Mouse (Mus musculus): ENCODE results near the gene Ilf2. TPM values are rescaled to one million over a fixed set of nuclear protein-coding genes. Genes with fewer than 3 reads are reported as not detected.
A peak's percentile ranks its signal among the peaks of the same experiment; 100 is the strongest.

Ilf2 gene
- total RNA-seq, 2 experiments from 2014 or later = 81.2 to 84.6 TPM

DNA sequence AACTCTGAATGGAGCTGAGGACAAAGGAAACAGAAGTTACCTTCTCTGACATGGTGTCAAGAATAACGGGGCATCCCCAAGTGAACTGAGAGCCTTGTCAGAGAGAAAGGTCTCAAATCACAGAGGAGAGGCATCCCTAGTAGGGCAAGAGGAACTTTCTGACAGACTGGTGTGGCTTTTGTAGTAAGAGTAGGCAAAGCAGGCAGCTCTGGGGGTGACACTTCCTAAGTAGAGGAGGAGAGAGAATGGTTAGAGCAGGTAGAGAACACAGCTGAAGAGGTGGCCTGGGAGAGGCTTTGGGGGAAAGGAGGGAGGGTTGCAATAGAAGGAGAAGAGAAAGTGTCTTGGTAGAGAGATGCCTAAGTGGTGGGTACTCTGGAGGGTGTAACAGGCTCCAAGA is 59.5 kb downstream of the Ilf2 start:
- intact Hi-C loops (cut with DNase I) = no loop called here
- no peak for DNase-seq (ENCODE audit: low spot score in 2 of 2)

DNA sequence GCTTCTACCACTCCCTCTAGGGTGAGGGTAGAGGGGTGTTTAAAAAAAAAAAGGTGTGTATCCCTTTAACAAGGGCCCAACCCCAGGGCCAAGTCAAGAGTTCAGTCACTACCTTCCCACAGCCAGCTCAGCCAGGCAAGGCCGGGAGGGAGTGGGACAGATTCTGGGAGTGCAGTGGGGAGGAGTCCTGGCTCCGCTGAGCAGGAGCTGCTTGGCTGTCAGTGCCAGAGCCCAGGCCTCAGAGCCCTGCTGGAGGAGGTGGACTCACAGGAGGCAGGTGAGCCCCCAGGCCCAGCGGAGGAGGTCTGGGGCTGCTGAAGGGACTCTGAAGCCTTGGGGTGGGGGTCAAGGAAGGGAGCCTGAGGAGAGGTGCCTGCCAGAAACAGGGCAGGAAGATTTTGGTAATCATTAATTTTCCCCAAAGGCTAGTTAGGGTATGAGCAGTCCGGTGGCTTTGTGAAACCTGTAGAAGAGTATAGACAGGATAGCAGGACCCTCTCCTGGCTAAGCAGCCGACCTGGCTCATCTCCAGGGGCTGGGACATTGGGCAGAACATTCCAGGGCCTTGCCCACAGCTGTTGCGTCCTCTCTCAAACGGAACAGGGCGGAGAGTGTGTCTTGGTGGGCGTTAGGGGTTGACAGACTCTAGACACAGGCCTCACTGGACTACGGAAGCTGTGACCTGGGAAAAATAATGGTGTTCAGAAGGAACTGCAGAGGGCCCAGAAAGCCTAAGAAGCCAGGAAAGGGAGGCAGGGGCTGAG is 61.4 kb downstream of the Ilf2 start, which contains the start of gene S100a16:
TSS of gene S100a16 (plus strand) at position 114 of the 764 bp plus-strand sequence.
- intact Hi-C loops (cut with DNase I) = no loop called here
- peak in 1 of 2 experiments; percentile 43 for DNase-seq (ENCODE audit: low spot score in 2 of 2)

DNA sequence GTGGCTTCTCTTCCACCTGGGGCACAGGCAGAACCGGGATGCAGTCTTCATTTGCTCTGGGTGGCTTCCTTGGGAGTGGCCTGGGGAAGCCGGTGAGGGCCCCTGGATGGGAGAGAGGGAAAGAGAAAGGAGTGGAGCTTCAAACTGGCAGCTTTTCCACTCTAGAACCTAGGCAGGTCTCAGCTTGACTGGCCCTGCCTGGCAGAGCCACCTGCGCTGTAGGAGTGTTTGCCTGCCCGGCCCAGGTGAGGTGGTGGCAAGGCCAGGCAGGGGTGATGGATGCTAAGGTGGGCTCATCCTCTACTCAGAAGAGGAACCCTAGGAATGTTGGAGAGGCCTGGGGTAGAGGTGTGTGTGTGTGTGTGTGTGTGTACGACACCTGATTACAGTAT is 62.0 kb downstream of the Ilf2 start:
- DNase-seq (ENCODE audit: low spot score in 2 of 2) = no peak
- intact Hi-C loops (cut with DNase I) = no loop called here

Other genes with a start within 250 kb of the Ilf2 start
- gene Jtb, start 244.5 kb upstream of the Ilf2 start, total RNA-seq (2021) = 10 to 100 TPM; 43.2 to 44.7 TPM
- gene Creb3l4, start 232.6 kb upstream of the Ilf2 start, total RNA-seq (2021) = not detected
- 10 to 100 TPM; 47.7 to 48.8 TPM for gene Slc39a1, start 228.0 kb upstream of the Ilf2 start, total RNA-seq (2021)
- gene Crtc2, start 222.0 kb upstream of the Ilf2 start, total RNA-seq (2021) = 10 to 100 TPM; 25.8 to 30.7 TPM
- 10 to 100 TPM; 30.5 to 33.4 TPM for gene Dennd4b, start 210.9 kb upstream of the Ilf2 start, total RNA-seq (2021)
- 10 to 100 TPM; 88.3 to 97.4 TPM for gene Gatad2b, start 182.9 kb upstream of the Ilf2 start, total RNA-seq (2021)
- gene Slc27a3, start 86.2 kb upstream of the Ilf2 start, total RNA-seq (2021) = 1 to 10 TPM; 7.2 to 8.1 TPM
- 10 to 100 TPM; 64.3 to 70.2 TPM for gene Ints3, start 42.5 kb upstream of the Ilf2 start, total RNA-seq (2021)
- gene Npr1, start 10.3 kb upstream of the Ilf2 start, total RNA-seq (2021) = 1 to 10 TPM; 3.0 to 3.1 TPM
- 10 to 100 TPM; 46.6 to 52.8 TPM for gene Snapin, start 14.9 kb downstream of the Ilf2 start, total RNA-seq (2021)
- 100 to 1,000 TPM; 177 to 179 TPM for gene Chtop, start 33.4 kb downstream of the Ilf2 start, total RNA-seq (2021)
- 100 to 1,000 TPM; 113 to 116 TPM for gene S100a1, start 38.3 kb downstream of the Ilf2 start, total RNA-seq (2021)
- gene S100a13, start 38.3 kb downstream of the Ilf2 start, total RNA-seq (2021) = 10 to 100 TPM; 17.0 to 21.1 TPM
- under 1 TPM; 0.50 to 0.71 TPM for gene S100a14, start 50.7 kb downstream of the Ilf2 start, total RNA-seq (2021)
- 10 to 100 TPM; 73.7 to 82.8 TPM for gene S100a16, start 61.1 kb downstream of the Ilf2 start, total RNA-seq (2021)
- 1 to 10 TPM; 1.1 to 1.4 TPM for gene S100a3, start 84.5 kb downstream of the Ilf2 start, total RNA-seq (2021)
- gene S100a2, start 114.1 kb downstream of the Ilf2 start, total RNA-seq (2021) = not detected
- not detected for gene Gm42674, start 125.8 kb downstream of the Ilf2 start, total RNA-seq (2021)
- 1 to 10 TPM; 3.6 to 7.5 TPM for gene S100a4, start 127.6 kb downstream of the Ilf2 start, total RNA-seq (2021)
- gene S100a5, start 132.4 kb downstream of the Ilf2 start, total RNA-seq (2021) = not detected
- gene S100a6, start 136.8 kb downstream of the Ilf2 start, total RNA-seq (2021) = 10 to 100 TPM; 24.6 to 31.1 TPM
- gene S100a7a, start 177.9 kb downstream of the Ilf2 start, total RNA-seq (2021) = under 1 TPM; 0.69 to 0.94 TPM
- not detected for gene S100a8, start 192.9 kb downstream of the Ilf2 start, total RNA-seq (2021)
- not detected for gene S100a9, start 219.6 kb downstream of the Ilf2 start, total RNA-seq (2021)

Measured in left cerebral cortex, postnatal 25 days (tissue).